Mouse (Mus musculus) kidney, postnatal 36 days (tissue): Measurements from ENCODE around the gene Col25a1.

Experiments used
- DNase-seq, 2 experiments: peaks; one replicate each; pipeline ENCODE4 v3.0.0; 2021 to 2022; ENCODE audit warnings: mixed read lengths in 2 of 2

The Col25a1 gene

GRCm38 (mm10) chr3:130131201-130131600, at the start of gene Col25a1:
Gene Col25a1 (plus strand): TSS chr3:130131501.
- DNase-seq: no peak

- DNase-seq: no peak
Measured at GRCm38 (mm10) chr3:130083312-130083711, 48.0 kb upstream of the Col25a1 start.

GRCm38 (mm10) chr3:130086372-130087080, 44.8 kb upstream of the Col25a1 start:
- DNase-seq: no peak

- no peak for DNase-seq
Measured at GRCm38 (mm10) chr3:130087466-130087865, 43.8 kb upstream of the Col25a1 start.

- DNase-seq: no peak
Measured at GRCm38 (mm10) chr3:130088654-130089053, 42.6 kb upstream of the Col25a1 start.

- DNase-seq: no peak
Measured at GRCm38 (mm10) chr3:130090460-130090859, 40.8 kb upstream of the Col25a1 start.

- DNase-seq: no peak
Measured at GRCm38 (mm10) chr3:130094125-130094704, 37.1 kb upstream of the Col25a1 start.

- peak; percentile 29 to 66 for DNase-seq
Measured at GRCm38 (mm10) chr3:130095160-130095781, 36.0 kb upstream of the Col25a1 start.

- peak; percentile 24 to 57 for DNase-seq
Measured at GRCm38 (mm10) chr3:130103486-130103885, 27.8 kb upstream of the Col25a1 start.

GRCm38 (mm10) chr3:130104471-130104870, 26.8 kb upstream of the Col25a1 start:
- DNase-seq: no peak

- DNase-seq: no peak
Measured at GRCm38 (mm10) chr3:130116886-130117285, 14.4 kb upstream of the Col25a1 start.

GRCm38 (mm10) chr3:130127840-130128239, 3.5 kb upstream of the Col25a1 start:
- DNase-seq: no peak

GRCm38 (mm10) chr3:130128564-130128963, 2.7 kb upstream of the Col25a1 start:
- DNase-seq: no peak

GRCm38 (mm10) chr3:130129635-130130206, 1.6 kb upstream of the Col25a1 start:
- DNase-seq: peak in 1 of 2 experiments; percentile 9

- no peak for DNase-seq
Measured at GRCm38 (mm10) chr3:130137204-130137603, 5.9 kb downstream of the Col25a1 start.

GRCm38 (mm10) chr3:130137640-130138039, 6.3 kb downstream of the Col25a1 start:
- no peak for DNase-seq

GRCm38 (mm10) chr3:130145874-130146273, 14.6 kb downstream of the Col25a1 start:
- DNase-seq: no peak

GRCm38 (mm10) chr3:130147827-130148226, 16.5 kb downstream of the Col25a1 start:
- no peak for DNase-seq

GRCm38 (mm10) chr3:130149180-130149579, 17.9 kb downstream of the Col25a1 start:
- no peak for DNase-seq

- no peak for DNase-seq
Measured at GRCm38 (mm10) chr3:130153117-130153516, 21.8 kb downstream of the Col25a1 start.

- no peak for DNase-seq
Measured at GRCm38 (mm10) chr3:130157551-130157950, 26.2 kb downstream of the Col25a1 start.

GRCm38 (mm10) chr3:130159906-130160305, 28.6 kb downstream of the Col25a1 start:
- DNase-seq: no peak

- no peak for DNase-seq
Measured at GRCm38 (mm10) chr3:130160902-130161301, 29.6 kb downstream of the Col25a1 start.
